Mouse (Mus musculus) stomach, embryonic 16.5 days (tissue): ENCODE data around the gene Dspp. TPM values are rescaled to one million over a fixed set of nuclear protein-coding genes. Genes with fewer than 3 reads are reported as not detected.
A peak's percentile ranks its signal among the peaks of the same experiment; 100 is the strongest.

Experiments used
- ATAC-seq: fragments of 200-750 bp; cut with Nextera tagmentation; 2 replicates; pipeline ENCODE4 v1.8.0; 2017; ENCODE audit warnings: moderate number of reproducible peaks, moderate TSS enrichment; ENCODE audit not compliant: insufficient read depth, low FRiP score
- H3K27ac ChIP-seq: fragments of 300-500 bp; sonication (generic); 2 replicates; pipeline ENCODE4 v1.5.1; 2014; ENCODE audit warnings: low read length
- H3K27me3 ChIP-seq: fragments of 300-500 bp; sonication (generic); 2 replicates; pipeline ENCODE4 v1.6.1; 2014; ENCODE audit warnings: low read length, control low read depth, mixed read lengths; ENCODE audit not compliant: control insufficient read depth, insufficient read depth
- H3K36me3 ChIP-seq: fragments of 300-500 bp; sonication (generic); 2 replicates; pipeline ENCODE4 v1.6.1; 2014; ENCODE audit warnings: low read length; ENCODE audit not compliant: control insufficient read depth, insufficient read depth
- H3K4me1 ChIP-seq: fragments of 300-500 bp; sonication (generic); 2 replicates; pipeline ENCODE4 v1.6.1; 2014; ENCODE audit warnings: low read length, control low read depth, mixed read lengths; ENCODE audit not compliant: control insufficient read depth, insufficient read depth
- H3K4me2 ChIP-seq: fragments of 300-500 bp; sonication (generic); 2 replicates; pipeline ENCODE4 v1.6.1; 2014; ENCODE audit warnings: low read depth, low read length, mixed read lengths
- H3K4me3 ChIP-seq: fragments of 300-500 bp; sonication (generic); replicated peaks from 2 replicates; pipeline ENCODE4 v1.5.1; 2014; ENCODE audit warnings: mild to moderate bottlenecking, low read length
- H3K9ac ChIP-seq: fragments of 300-500 bp; sonication (generic); 2 replicates; pipeline ENCODE4 v1.6.1; 2014; ENCODE audit warnings: low read length
- H3K9me3 ChIP-seq: fragments of 300-500 bp; sonication (generic); replicated peaks from 2 replicates; pipeline ENCODE4 v1.6.1; 2016; ENCODE audit warnings: low read length, control low read depth; ENCODE audit not compliant: control insufficient read depth
- WGBS: fragments of 180-500 bp; shearing (Covaris S2); extraction: QIAGEN DNeasy Blood & Tissue Kit; methylation state at CpG from one replicate; pipeline ENCODE4 v1.1.7; 2014; 5-methylcytosine and 5-hydroxymethylcytosine counted together
- polyA plus RNA-seq: library from polyadenylated mRNA; unstranded; fragments of >200 nt; fragmentation: Nextera tagmentation; extraction: Ambion mirVana; gene quantifications from 2 replicates; pipeline ENCODE4 v1.2.1, GENCODE M21; 2015

Dspp gene
- polyA plus RNA-seq: not detected in 2 replicates

DNA sequence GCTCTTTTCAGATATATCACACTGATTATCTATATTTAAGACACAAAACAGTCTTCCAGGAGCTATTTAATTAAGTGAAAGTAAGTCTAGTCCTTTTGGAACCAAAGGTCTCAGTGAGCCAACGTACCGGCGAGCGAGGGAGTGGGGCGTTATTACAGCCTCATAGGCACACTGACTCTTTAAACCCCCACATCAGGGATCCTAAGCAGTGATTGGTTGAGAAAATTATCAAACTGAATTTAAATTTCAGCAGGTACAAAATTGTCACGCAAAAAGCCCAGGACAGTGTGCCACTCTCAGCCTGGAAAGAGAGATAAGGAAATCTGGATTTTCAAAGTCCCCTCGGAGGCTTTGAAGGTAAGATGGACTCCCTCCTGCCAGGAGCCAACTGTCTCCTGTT, at the start of gene Dspp:
Gene Dspp (plus strand): TSS at position 301 of the 400 bp plus-strand sequence.
- H3K4me3 ChIP-seq: no peak within 1 kb of the TSS
- no peaks in the 10 kb centered on the region for H3K36me3 ChIP-seq
- WGBS: 75% methylated on average over 7 of the region's 7 CpGs
- H3K9me3 ChIP-seq: no peaks in the 10 kb centered on the region
- H3K9ac ChIP-seq: no peak within 1 kb of the TSS
- H3K4me2 ChIP-seq: no peak within 1 kb of the TSS
- ATAC-seq: no peak
- H3K4me1 ChIP-seq: no peaks in the 10 kb centered on the region
- H3K27me3 ChIP-seq: no peaks in the 10 kb centered on the region
- H3K27ac ChIP-seq: no peak within 1 kb of the TSS

DNA sequence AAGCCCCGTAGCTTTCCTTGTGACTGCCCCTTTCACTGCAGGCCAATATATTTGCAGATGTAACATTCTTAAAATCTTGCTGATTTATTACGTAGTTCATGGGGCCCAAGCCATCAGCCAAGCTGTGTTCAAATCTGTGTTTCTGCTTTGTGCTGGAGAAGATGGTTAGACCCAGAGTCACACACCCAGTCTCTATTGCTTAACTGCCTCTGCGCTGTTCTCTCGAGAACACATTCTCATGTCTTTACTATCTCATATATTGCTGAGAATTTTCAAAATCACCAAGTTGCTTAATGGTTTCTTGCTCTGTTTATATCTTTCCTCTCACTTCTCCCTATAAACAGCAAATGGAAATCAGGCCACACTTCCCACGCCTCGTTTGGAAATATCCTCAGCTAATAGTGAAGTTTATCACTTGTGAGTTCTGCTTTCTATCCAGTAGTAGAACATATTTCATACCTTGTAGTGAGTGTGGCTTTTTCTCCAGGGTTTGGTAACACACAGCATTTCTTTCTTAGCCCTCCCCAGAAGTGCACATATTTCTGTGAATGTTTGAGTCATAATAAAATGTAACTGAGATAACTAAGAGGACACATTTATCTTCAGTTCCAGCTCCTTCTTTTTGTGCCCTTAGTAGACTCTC, 46.4 kb upstream of the Dspp start:
- H3K4me2 ChIP-seq: no peak overlapping the region
- no peaks in the 10 kb centered on the region for H3K9me3 ChIP-seq
- no peaks in the 10 kb centered on the region for H3K36me3 ChIP-seq
- H3K4me3 ChIP-seq: no peak overlapping the region
- H3K4me1 ChIP-seq: peaks cover 8% of the 10 kb centered on the region
- H3K27me3 ChIP-seq: no peaks in the 10 kb centered on the region
- WGBS: 48% methylated on average over 6 of the region's 6 CpGs
- H3K9ac ChIP-seq: no peak overlapping the region
- ATAC-seq: no peak
- H3K27ac ChIP-seq: no peak overlapping the region

DNA sequence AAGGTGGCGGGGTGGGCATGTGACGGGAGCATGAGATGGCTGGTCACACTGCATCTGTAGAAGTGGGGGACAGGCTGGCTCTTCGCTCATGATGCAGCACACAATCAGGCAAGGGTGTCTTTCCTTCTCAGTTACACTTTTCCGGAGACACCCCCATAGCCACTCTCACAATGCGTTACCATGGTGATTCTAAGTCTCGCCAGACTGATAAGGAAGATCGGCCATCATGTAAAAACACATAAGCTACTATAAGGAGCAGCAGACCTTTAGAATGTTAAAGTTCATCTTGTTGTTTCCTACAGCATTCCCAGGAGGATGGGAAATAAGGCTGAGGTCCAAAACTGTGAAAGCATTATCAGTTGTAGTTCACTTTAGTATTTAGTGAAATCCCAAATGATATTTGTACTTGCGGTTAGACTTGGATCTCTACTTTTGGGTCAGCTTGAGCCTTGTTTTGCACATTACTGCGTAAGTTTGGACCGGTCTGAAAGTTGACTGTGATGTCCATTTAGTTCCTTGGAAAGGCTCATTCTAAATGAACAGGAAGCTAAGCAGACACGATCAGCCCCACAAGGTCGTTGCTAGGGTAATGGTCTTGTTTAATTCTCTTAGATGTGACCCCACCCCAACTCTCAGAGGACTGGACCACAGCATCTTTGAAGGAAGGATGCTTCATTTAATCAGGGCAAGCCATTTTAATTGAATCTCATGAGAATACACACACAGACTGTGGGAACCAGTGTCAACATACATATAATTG, 43.8 kb upstream of the Dspp start:
- no peaks in the 10 kb centered on the region for H3K9me3 ChIP-seq
- H3K27me3 ChIP-seq: no peaks in the 10 kb centered on the region
- H3K9ac ChIP-seq: no peak overlapping the region
- no peak for ATAC-seq
- no peak overlapping the region for H3K4me2 ChIP-seq
- H3K4me3 ChIP-seq: no peak overlapping the region
- H3K4me1 ChIP-seq: peaks cover 8% of the 10 kb centered on the region
- no peaks in the 10 kb centered on the region for H3K36me3 ChIP-seq
- no peak overlapping the region for H3K27ac ChIP-seq
- WGBS: 77% methylated on average over 12 of the region's 12 CpGs

DNA sequence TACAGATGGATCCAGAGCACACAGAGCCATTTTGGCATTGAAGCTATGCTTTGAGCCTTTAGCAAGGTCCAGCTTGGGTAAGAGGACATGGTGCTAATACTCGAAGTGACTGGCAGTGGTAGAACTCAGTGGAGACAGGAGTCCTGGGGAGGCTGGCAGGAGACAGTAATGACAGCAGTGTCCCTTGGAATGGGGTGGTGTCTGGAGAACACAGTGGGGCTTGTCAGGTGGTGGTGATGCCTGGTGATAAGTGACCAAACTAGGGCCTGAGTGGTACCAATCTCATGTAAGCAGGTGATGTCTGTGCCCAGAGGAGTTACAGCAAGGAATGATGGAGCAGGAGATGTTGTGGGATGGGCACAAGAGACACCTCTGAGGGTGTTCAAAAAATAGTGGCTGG, 43.2 kb upstream of the Dspp start:
- no peaks in the 10 kb centered on the region for H3K36me3 ChIP-seq
- peaks cover 8% of the 10 kb centered on the region for H3K4me1 ChIP-seq
- no peak overlapping the region for H3K4me3 ChIP-seq
- H3K27me3 ChIP-seq: no peaks in the 10 kb centered on the region
- H3K27ac ChIP-seq: no peak overlapping the region
- no peaks in the 10 kb centered on the region for H3K9me3 ChIP-seq
- WGBS: 84% methylated on average over 1 of the region's 1 CpGs
- H3K4me2 ChIP-seq: no peak overlapping the region
- no peak for ATAC-seq
- H3K9ac ChIP-seq: no peak overlapping the region

DNA sequence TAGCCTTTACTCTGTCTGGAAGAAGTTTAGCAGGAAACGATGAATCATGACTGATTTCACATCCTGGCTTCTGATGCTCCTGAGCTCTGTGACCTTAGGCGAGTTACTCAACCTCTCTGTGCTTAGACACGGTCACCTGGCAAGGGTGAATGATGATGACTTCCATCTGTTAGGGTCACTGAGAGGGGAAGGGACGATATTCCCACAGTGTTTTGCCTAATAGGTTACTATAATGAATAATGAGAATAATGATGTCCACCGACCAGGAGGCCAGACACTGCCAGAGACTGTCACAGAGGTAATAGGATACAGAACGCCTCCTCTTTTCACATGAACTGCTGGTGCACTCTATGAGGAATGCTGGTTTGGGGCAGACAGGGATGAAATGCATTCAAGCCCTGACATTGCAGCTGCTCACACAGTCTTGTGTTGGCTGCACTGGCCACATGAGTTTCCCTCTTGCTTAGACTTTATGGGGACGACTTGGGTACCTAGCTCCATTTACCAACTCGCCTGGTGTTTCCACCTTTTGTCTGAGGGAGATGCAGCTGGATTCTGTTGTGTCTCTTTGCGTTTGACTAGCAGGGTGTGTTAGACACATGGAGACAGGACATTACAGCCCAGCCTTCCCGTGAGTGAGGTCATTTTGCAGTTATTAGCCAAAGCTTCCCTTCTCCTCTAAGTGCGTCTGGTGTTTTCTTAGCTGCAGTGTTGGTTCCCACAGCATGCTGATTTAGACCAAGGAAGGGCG, 42.1 kb upstream of the Dspp start:
- peak overlapping the region; percentile 42 for H3K27ac ChIP-seq
- H3K4me1 ChIP-seq: peaks cover 8% of the 10 kb centered on the region
- no peaks in the 10 kb centered on the region for H3K27me3 ChIP-seq
- H3K36me3 ChIP-seq: no peaks in the 10 kb centered on the region
- WGBS: 42% methylated on average over 12 of the region's 12 CpGs
- H3K4me3 ChIP-seq: no peak overlapping the region
- H3K9ac ChIP-seq: no peak overlapping the region
- H3K4me2 ChIP-seq: no peak overlapping the region
- no peak for ATAC-seq
- H3K9me3 ChIP-seq: no peaks in the 10 kb centered on the region

DNA sequence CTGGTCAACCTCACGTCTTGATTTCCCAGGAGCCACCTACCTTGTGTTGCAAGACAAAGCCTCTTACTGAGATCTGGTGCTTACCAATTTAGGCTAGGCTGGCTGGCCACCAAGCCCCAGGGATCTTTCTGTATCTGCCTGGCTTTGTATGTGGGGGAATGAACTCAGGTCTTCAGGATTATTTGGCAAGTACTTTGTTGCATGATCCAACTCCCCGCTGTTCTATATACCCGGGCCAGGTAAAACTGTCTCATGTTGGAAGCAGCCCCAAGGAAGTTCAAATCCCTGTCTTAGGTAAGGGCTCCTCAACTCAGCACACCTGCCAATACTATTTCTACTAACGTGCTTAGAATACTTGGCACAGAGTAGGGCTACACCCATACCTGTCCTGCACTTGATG, 39.6 kb upstream of the Dspp start:
- Histone ChIP-seq H3K9ac (no peak overlapping the region), H3K27me3 (no peaks in the 10 kb centered on the region), H3K4me2 (no peak overlapping the region), H3K9me3 (no peaks in the 10 kb centered on the region), H3K36me3 (no peaks in the 10 kb centered on the region), H3K4me1 (peaks cover 8% of the 10 kb centered on the region), H3K27ac (no peak overlapping the region), H3K4me3 (no peak overlapping the region)
- WGBS: 89% methylated on average over 4 of the region's 4 CpGs
- ATAC-seq: no peak

DNA sequence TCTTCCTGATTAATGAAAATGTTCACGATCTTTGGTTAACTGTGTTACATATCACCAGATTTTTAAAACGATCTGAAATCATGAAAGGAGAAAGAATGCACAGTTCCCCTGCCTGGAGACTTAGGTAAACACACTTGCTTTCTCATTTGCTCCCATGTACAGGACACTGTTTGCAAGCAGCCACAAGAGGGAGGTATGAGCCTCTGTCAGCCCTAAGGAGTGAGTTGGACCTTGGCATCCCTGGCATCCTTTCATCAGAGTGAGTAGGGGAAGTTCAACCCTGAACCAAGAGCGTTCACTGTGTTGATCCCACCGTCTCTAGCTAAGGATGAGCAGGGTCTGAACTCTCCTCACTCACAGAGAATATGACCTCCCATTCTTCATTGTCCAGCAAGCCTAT, 39.0 kb upstream of the Dspp start:
- H3K4me2 ChIP-seq: no peak overlapping the region

DNA sequence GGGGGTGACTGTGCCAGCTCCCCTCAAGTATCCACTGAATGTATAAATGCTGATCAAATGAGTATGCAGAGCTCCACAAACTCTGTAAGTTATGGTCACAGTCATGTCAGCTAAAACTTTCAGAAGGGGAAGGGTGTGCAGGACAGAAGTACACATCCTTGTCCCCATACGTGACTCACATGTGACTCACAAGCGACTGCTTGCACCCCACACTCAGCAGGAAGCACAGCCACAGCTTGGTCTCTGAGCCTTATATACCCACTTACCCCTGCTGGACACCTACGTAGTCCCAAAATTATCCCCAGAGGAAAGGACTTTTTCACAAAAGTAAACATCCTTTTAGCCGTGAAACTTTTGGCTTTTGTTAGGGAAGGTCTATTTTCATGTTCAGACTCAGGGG, 36.8 kb upstream of the Dspp start:
- H3K4me3 ChIP-seq: no peak overlapping the region
- H3K9me3 ChIP-seq: no peaks in the 10 kb centered on the region
- no peaks in the 10 kb centered on the region for H3K36me3 ChIP-seq
- 0 out of 2 replicates have a peak, but pooled peaks cover 4% of the 10 kb centered on the region for H3K4me1 ChIP-seq
- WGBS: 52% methylated on average over 4 of the region's 4 CpGs
- H3K27ac ChIP-seq: no peak overlapping the region
- no peak for ATAC-seq
- H3K27me3 ChIP-seq: no peaks in the 10 kb centered on the region
- no peak overlapping the region for H3K9ac ChIP-seq
- no peak overlapping the region for H3K4me2 ChIP-seq

More for the DNA sequence above, 39.0 kb upstream of the Dspp start:
- Histone ChIP-seq H3K36me3 (no peaks in the 10 kb centered on the region), H3K27me3 (no peaks in the 10 kb centered on the region), H3K4me3 (no peak overlapping the region), H3K9ac (no peak overlapping the region), H3K4me1 (peaks cover 8% of the 10 kb centered on the region), H3K9me3 (no peaks in the 10 kb centered on the region), H3K27ac (no peak overlapping the region)
- 45% methylated on average over 4 of the region's 4 CpGs for WGBS
- no peak for ATAC-seq
